Mouse (Mus musculus): ENCODE measurements around the gene Asxl2. TPM values are rescaled to one million over a fixed set of nuclear protein-coding genes. Genes with fewer than 3 reads are reported as not detected.
A peak's percentile ranks its signal among the peaks of the same experiment; 100 is the strongest.

Gene Asxl2
- total RNA-seq, 2 experiments from 2014 or later, result 35.5 TPM

- intact Hi-C loops (cut with DNase I), result no loop called here
- DNase-seq, result no peak
These were observed 114.2 kb downstream of the Asxl2 start for GRCm38 (mm10) chr12:3540871-3541270.

- intact Hi-C loops (cut with DNase I), result no loop called here
- no peak for DNase-seq
These were observed 118.8 kb downstream of the Asxl2 start for GRCm38 (mm10) chr12:3545451-3545850.

GRCm38 (mm10) chr12:3546121-3546658, 119.5 kb downstream of the Asxl2 start:
- DNase-seq, result no peak
- intact Hi-C loops (cut with DNase I), result no loop called here

- no peak for DNase-seq
- intact Hi-C loops (cut with DNase I), result no loop called here
These were observed 120.1 kb downstream of the Asxl2 start for GRCm38 (mm10) chr12:3546781-3547180.

GRCm38 (mm10) chr12:3547506-3547905, 120.8 kb downstream of the Asxl2 start:
- DNase-seq, result no peak
- intact Hi-C loops (cut with DNase I), result no loop called here

- intact Hi-C loops (cut with DNase I), result no loop called here
- DNase-seq, result no peak
These were observed 121.3 kb downstream of the Asxl2 start for GRCm38 (mm10) chr12:3547911-3548310.

GRCm38 (mm10) chr12:3548582-3549211, 122.0 kb downstream of the Asxl2 start:
- intact Hi-C loops (cut with DNase I), result no loop called here
- DNase-seq, result peak; percentile 28 to 44

- DNase-seq, result no peak
- intact Hi-C loops (cut with DNase I), result no loop called here
These were observed 123.6 kb downstream of the Asxl2 start for GRCm38 (mm10) chr12:3550280-3550679.

Other genes with a start within 250 kb of the Asxl2 start
- 100 to 1,000 TPM; 121 to 123 TPM for gene Rab10, start 116.9 kb upstream of the Asxl2 start, total RNA-seq (2021)
- gene Kif3c, start 61.7 kb upstream of the Asxl2 start, total RNA-seq (2021), result 1 to 10 TPM; 5.5 to 5.8 TPM
- 1 to 10 TPM; 6.8 to 7.3 TPM for gene Dtnb, start 145.5 kb downstream of the Asxl2 start, total RNA-seq (2021)